Mouse (Mus musculus) spleen, adult 2 months (tissue): Measurements from ENCODE around the gene Dsp. TPM values are rescaled to one million over a fixed set of nuclear protein-coding genes. Genes with fewer than 3 reads are reported as not detected.

Experiments
- DNase-seq, 2 experiments: peaks; one replicate each; pipeline versions ENCODE4 v3.0.0 to v3.0.0-alpha.2; 2012 to 2021; ENCODE audit warnings: low spot score in 2 of 2, low read depth in 1 of 2
- H3K27ac ChIP-seq: fragments of 200-500 bp; 2 replicates; pipeline ENCODE4 v1.5.1; 2012; ENCODE audit warnings: low read length, inconsistent platforms; ENCODE audit not compliant: insufficient read depth
- H3K27me3 ChIP-seq: fragments of 200-500 bp; 2 replicates; pipeline ENCODE4 v1.6.1; 2012; ENCODE audit warnings: mild to moderate bottlenecking, moderate library complexity, low read length, inconsistent platforms; ENCODE audit not compliant: control insufficient read depth, insufficient read depth
- H3K36me3 ChIP-seq: fragments of 200-500 bp; 2 replicates; pipeline ENCODE4 v1.6.1; 2012; ENCODE audit warnings: mild to moderate bottlenecking, low read length, inconsistent platforms; ENCODE audit not compliant: control insufficient read depth, insufficient read depth
- H3K4me1 ChIP-seq: fragments of 200-500 bp; 2 replicates; pipeline ENCODE4 v1.6.1; 2011; ENCODE audit warnings: inconsistent platforms; ENCODE audit not compliant: control insufficient read depth, insufficient read depth, insufficient read length
- H3K4me3 ChIP-seq: fragments of 200-500 bp; 2 replicates; pipeline ENCODE4 v1.5.1; 2011; ENCODE audit warnings: mild to moderate bottlenecking, inconsistent platforms; ENCODE audit not compliant: insufficient read depth, insufficient read length; ENCODE audit errors: extremely low read depth
- CTCF ChIP-seq: fragments of 200-500 bp; IDR thresholded peaks from 2 replicates; pipeline ENCODE4 v1.5.1; 2011; ENCODE audit warnings: mild to moderate bottlenecking, inconsistent platforms; ENCODE audit not compliant: insufficient read depth, insufficient read length, insufficient replicate concordance; ENCODE audit errors: extremely low read depth
- POLR2A ChIP-seq: fragments of 200-500 bp; IDR thresholded peaks from 2 replicates; pipeline ENCODE4 v1.6.1; 2011; ENCODE audit warnings: low read depth, low read length, inconsistent platforms
- WGBS: fragments of 180-500 bp; shearing (Covaris S2); methylation state at CpG from one replicate; pipeline ENCODE4 v1.1.7; 2018; 5-methylcytosine and 5-hydroxymethylcytosine counted together
- polyA plus RNA-seq: library from polyadenylated mRNA; depleted of rRNA; stranded (reverse); fragments of >200 nt; gene quantifications from 2 replicates; pipeline ENCODE4 v1.2.3, GENCODE M21; 2012

Dsp gene
- polyA plus RNA-seq, 1 experiment, result 0.08 TPM

GRCm38 (mm10) chr13:38128246-38128645 is 22.8 kb upstream of the Dsp start:
- Histone ChIP-seq H3K4me1 (no peaks in the 10 kb centered on the region), H3K36me3 (no peaks in the 10 kb centered on the region), H3K27ac (no peak overlapping the region), H3K27me3 (no peaks in the 10 kb centered on the region), H3K4me3 (no peak overlapping the region)
- TF ChIP-seq POLR2A (no peak), CTCF (no peak)
- DNase-seq, result no peak
- 75% methylated on average over 3 of the region's 3 CpGs for WGBS

GRCm38 (mm10) chr13:38129492-38129891 is 21.6 kb upstream of the Dsp start:
- Histone ChIP-seq H3K27ac (no peak overlapping the region), H3K4me3 (no peak overlapping the region)
- WGBS, result 88% methylated on average over 2 of the region's 2 CpGs

GRCm38 (mm10) chr13:38130116-38130515 is 21.0 kb upstream of the Dsp start:
- WGBS, result 91% methylated on average over 9 of the region's 9 CpGs
- no peak for TF ChIP-seq POLR2A
- TF ChIP-seq CTCF, result no peak
- no peak overlapping the region for H3K4me3 ChIP-seq

More at GRCm38 (mm10) chr13:38129492-38129891, 21.6 kb upstream of the Dsp start:
- DNase-seq, result no peak
- Histone ChIP-seq H3K27me3 (no peaks in the 10 kb centered on the region), H3K4me1 (no peaks in the 10 kb centered on the region), H3K36me3 (no peaks in the 10 kb centered on the region)
- no peak for TF ChIP-seq POLR2A
- TF ChIP-seq CTCF, result no peak

GRCm38 (mm10) chr13:38133016-38133528 is 18.0 kb upstream of the Dsp start:
- TF ChIP-seq POLR2A, result no peak
- TF ChIP-seq CTCF, result no peak
- Histone ChIP-seq H3K4me1 (no peaks in the 10 kb centered on the region), H3K27ac (no peak overlapping the region), H3K27me3 (no peaks in the 10 kb centered on the region), H3K4me3 (no peak overlapping the region), H3K36me3 (no peaks in the 10 kb centered on the region)
- DNase-seq, result no peak
- WGBS, result 81% methylated on average over 7 of the region's 7 CpGs

More at GRCm38 (mm10) chr13:38130116-38130515, 21.0 kb upstream of the Dsp start:
- H3K4me1 ChIP-seq, result no peaks in the 10 kb centered on the region
- no peak overlapping the region for H3K27ac ChIP-seq
- no peak for DNase-seq
- no peaks in the 10 kb centered on the region for H3K27me3 ChIP-seq
- no peaks in the 10 kb centered on the region for H3K36me3 ChIP-seq

GRCm38 (mm10) chr13:38140521-38140920 is 10.6 kb upstream of the Dsp start:
- H3K27ac ChIP-seq, result no peak overlapping the region
- H3K4me3 ChIP-seq, result no peak overlapping the region
- no peak for DNase-seq
- 46% methylated on average over 1 of the region's 1 CpGs for WGBS
- no peaks in the 10 kb centered on the region; the same call in 1 of the 2 replicates for H3K27me3 ChIP-seq
- H3K4me1 ChIP-seq, result no peaks in the 10 kb centered on the region
- no peaks in the 10 kb centered on the region for H3K36me3 ChIP-seq
- TF ChIP-seq CTCF (no peak), POLR2A (no peak)

- 33% methylated on average over 20 of the region's 20 CpGs for WGBS
- Histone ChIP-seq H3K4me1 (no peaks in the 10 kb centered on the region), H3K36me3 (no peaks in the 10 kb centered on the region), H3K27ac (no peak overlapping the region), H3K4me3 (no peak overlapping the region), H3K27me3 (no peaks in the 10 kb centered on the region; the same call in 1 of the 2 replicates)
- no peak for TF ChIP-seq CTCF
- no peak for DNase-seq
Observed at GRCm38 (mm10) chr13:38144962-38145713, 6.0 kb upstream of the Dsp start.

GRCm38 (mm10) chr13:38148348-38148747 is 2.7 kb upstream of the Dsp start:
- 57% methylated on average over 3 of the region's 3 CpGs for WGBS
- peaks cover 25% of the 10 kb centered on the region for H3K27me3 ChIP-seq
- DNase-seq, result no peak
- no peak overlapping the region for H3K4me3 ChIP-seq
- H3K4me1 ChIP-seq, result peaks cover 10% of the 10 kb centered on the region
- no peaks in the 10 kb centered on the region for H3K36me3 ChIP-seq
- TF ChIP-seq POLR2A (no peak), CTCF (no peak)
- no peak overlapping the region for H3K27ac ChIP-seq
